Mouse (Mus musculus) embryonic facial prominence, embryonic 14.5 days (tissue): ENCODE measurements around the gene Gimap8. TPM values are rescaled to one million over a fixed set of nuclear protein-coding genes. Genes with fewer than 3 reads are reported as not detected.
"Not testable (repeated sequence)": the region's sequence is repeated elsewhere in the genome, so short reads cannot be mapped to it uniquely, and the experiment has no call there.

Source experiments
- ATAC-seq: fragments of 200-750 bp; cut with Nextera tagmentation; 2 replicates; pipeline ENCODE4 v1.8.0; 2017; ENCODE audit warnings: low read depth, moderate number of reproducible peaks, moderate TSS enrichment
- DNase-seq: peaks from one replicate; pipeline ENCODE4 v3.0.0-alpha.2; 2015; ENCODE audit warnings: low spot score
- H3K27ac ChIP-seq: fragments of 300-500 bp; sonication (generic); replicated peaks from 2 replicates; pipeline ENCODE4 v1.5.1; 2014; ENCODE audit warnings: low read depth, mild to moderate bottlenecking, low read length, moderate library complexity
- H3K27me3 ChIP-seq: fragments of 300-500 bp; sonication (generic); replicated peaks from 2 replicates; pipeline ENCODE4 v1.6.1; 2014; ENCODE audit warnings: low read length; ENCODE audit not compliant: control insufficient read depth, insufficient read depth
- H3K36me3 ChIP-seq: fragments of 300-500 bp; sonication (generic); 2 replicates; pipeline ENCODE4 v1.6.1; 2014; ENCODE audit warnings: low read length, mixed read lengths; ENCODE audit not compliant: control insufficient read depth, insufficient read depth
- H3K4me1 ChIP-seq: fragments of 300-500 bp; sonication (generic); 2 replicates; pipeline ENCODE4 v1.6.1; 2014; ENCODE audit warnings: antibody characterized with exemption, low read length; ENCODE audit not compliant: control insufficient read depth, insufficient read depth
- H3K4me2 ChIP-seq: fragments of 300-500 bp; sonication (generic); 2 replicates; pipeline ENCODE4 v1.6.1; 2014; ENCODE audit warnings: low read depth, mild to moderate bottlenecking, low read length, moderate library complexity, mixed read lengths
- H3K4me3 ChIP-seq: fragments of 300-500 bp; sonication (generic); 2 replicates; pipeline ENCODE4 v1.5.1; 2014; ENCODE audit warnings: low read depth, mild to moderate bottlenecking, low read length
- H3K9ac ChIP-seq: fragments of 300-500 bp; sonication (generic); 2 replicates; pipeline ENCODE4 v1.6.1; 2014; ENCODE audit warnings: low read depth, mild to moderate bottlenecking, low read length, moderate library complexity, mixed read lengths
- H3K9me3 ChIP-seq: fragments of 300-500 bp; sonication (generic); 2 replicates; pipeline ENCODE4 v1.6.1; 2016; ENCODE audit warnings: low read length; ENCODE audit not compliant: control insufficient read depth
- WGBS: fragments of 180-500 bp; shearing (Covaris S2); extraction: QIAGEN DNeasy Blood & Tissue Kit; methylation state at CpG from one replicate; pipeline ENCODE4 v1.1.7; 2014; 5-methylcytosine and 5-hydroxymethylcytosine counted together
- polyA plus RNA-seq: library from polyadenylated mRNA; unstranded; fragments of >200 nt; fragmentation: Nextera tagmentation; extraction: Ambion mirVana; gene quantifications from 2 replicates; pipeline ENCODE4 v1.2.1, GENCODE M21; 2014

Gimap8 gene
- polyA plus RNA-seq, 1 experiment from 2014 or later, result 0.93 TPM

DNA sequence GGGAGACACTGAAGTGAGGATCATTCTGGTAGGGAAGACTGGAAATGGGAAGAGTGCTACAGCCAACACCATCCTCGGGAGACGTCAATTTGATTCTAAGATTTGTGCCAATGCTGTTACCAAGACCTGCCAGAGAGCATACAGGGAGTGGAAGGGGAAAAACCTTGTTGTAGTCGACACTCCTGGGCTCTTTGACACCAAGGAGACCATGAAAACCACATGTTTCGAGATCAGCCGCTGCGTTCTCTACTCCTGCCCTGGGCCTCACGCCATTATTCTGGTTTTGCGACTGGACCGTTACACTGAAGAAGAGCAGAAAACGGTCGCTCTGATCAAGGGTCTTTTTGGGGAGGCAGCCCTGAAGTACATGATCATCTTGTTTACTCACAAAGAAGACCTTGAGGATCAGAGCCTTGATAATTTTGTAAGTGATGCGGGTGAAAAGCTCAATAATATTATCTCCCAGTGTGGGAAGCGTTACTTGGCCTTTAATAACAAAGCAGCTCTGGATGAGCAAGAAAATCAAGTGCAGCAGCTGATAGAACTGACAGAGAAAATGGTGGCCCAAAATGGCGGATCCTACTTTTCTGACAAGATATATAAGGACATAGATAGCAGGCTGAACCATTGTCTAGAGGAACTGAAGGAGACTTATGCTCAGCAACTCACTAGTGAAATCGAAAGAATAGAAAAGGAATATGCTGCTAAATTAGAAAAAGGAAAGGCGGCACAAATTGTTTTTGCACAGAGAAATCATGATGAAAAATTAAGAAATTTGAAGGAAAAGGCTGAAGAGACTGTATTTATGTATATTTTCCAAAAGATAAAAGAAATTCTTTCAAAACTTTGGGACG lies 30.7 kb downstream of the Gimap8 start:
- H3K4me1 ChIP-seq, result 0 out of 2 replicates have a peak, but pooled peaks cover 3% of the 10 kb centered on the region
- ATAC-seq, result no peak
- no peaks in the 10 kb centered on the region for H3K27me3 ChIP-seq
- no peak for DNase-seq
- no peak overlapping the region for H3K27ac ChIP-seq
- 91% methylated on average over 17 of the region's 17 CpGs for WGBS
- no peaks in the 10 kb centered on the region for H3K9me3 ChIP-seq
- 0 out of 2 replicates have a peak, but pooled peaks cover 4% of the 10 kb centered on the region for H3K36me3 ChIP-seq
- H3K4me2 ChIP-seq, result no peak overlapping the region
- H3K4me3 ChIP-seq, result no peak overlapping the region
- no peak overlapping the region for H3K9ac ChIP-seq

DNA sequence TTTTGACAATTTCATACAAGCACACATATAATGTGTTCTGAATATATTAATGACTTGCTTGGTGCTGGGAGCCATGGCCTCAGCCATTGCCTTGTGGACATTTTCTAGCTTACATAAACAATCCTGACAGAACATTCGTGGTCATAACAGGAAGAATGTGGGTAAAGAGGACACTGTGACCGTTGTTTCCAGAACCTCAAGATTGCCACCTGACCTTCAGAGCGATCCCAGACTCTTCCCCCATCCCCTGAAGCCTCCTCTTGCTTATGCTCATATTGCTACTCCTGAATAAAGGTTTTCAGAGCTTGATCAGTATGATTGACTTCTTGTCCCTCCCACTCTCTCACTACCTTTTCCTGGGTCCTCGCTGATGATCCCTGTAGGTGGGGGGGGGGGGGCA lies 31.4 kb downstream of the Gimap8 start:
- Histone ChIP-seq H3K36me3 (0 out of 2 replicates have a peak, but pooled peaks cover 4% of the 10 kb centered on the region), H3K27me3 (no peaks in the 10 kb centered on the region), H3K27ac (no peak overlapping the region), H3K9ac (no peak overlapping the region), H3K4me3 (no peak overlapping the region), H3K4me1 (0 out of 2 replicates have a peak, but pooled peaks cover 3% of the 10 kb centered on the region), H3K9me3 (no peaks in the 10 kb centered on the region), H3K4me2 (no peak overlapping the region)
- ATAC-seq (no peak), DNase-seq (no peak)
- 74% methylated on average over 4 of the region's 4 CpGs for WGBS

DNA sequence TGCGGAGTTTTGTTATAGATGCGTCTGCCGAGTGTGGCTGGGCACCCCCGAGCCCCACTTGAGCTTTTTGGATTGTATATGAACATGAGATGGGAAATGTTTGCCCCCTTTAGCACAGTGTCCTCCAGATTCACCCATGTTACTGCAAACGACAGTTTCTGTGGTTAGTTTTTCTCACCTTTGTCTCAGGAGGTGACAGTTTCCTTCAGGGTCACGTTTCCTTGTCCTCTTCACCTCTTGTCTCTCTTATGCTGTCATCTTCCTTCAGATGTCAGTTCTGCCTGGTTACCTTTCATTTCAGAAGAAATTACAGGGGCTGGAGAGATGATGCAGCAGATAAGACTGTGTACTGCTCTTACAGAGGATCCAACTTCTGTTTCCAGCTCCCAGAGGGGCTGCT lies 32.7 kb downstream of the Gimap8 start:
- 80% methylated on average over 6 of the region's 6 CpGs for WGBS

DNA sequence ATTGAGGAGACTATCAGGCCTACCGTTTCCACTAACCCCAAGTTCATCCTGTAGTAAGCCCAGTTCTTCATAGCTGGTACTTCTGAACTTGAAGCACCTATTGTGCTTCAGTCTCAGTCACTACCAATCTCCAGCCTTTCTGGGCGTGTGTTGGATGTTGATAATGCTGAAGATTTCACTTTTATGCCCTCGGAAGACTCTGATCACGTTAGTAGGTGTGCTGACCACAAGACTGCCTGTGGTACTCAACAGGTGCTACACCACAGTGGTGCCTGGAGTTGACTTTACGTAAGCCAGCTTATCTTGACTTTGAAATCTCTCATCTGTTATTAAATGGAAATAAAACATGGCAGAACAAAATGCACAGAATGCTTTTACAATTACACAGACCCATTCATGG lies 33.4 kb downstream of the Gimap8 start:
- DNase-seq, result no peak
- Histone ChIP-seq H3K36me3 (0 out of 2 replicates have a peak, but pooled peaks cover 4% of the 10 kb centered on the region), H3K27ac (no peak overlapping the region), H3K4me3 (no peak overlapping the region), H3K9me3 (no peaks in the 10 kb centered on the region), H3K27me3 (no peaks in the 10 kb centered on the region), H3K9ac (no peak overlapping the region), H3K4me1 (0 out of 2 replicates have a peak, but pooled peaks cover 3% of the 10 kb centered on the region), H3K4me2 (no peak overlapping the region)
- ATAC-seq, result no peak
- 80% methylated on average over 5 of the region's 5 CpGs for whole genome bisulfite sequencing

More for the DNA sequence above, 32.7 kb downstream of the Gimap8 start:
- Histone ChIP-seq H3K9me3 (no peaks in the 10 kb centered on the region), H3K4me2 (no peak overlapping the region), H3K27ac (no peak overlapping the region), H3K4me1 (0 out of 2 replicates have a peak, but pooled peaks cover 3% of the 10 kb centered on the region), H3K27me3 (no peaks in the 10 kb centered on the region), H3K9ac (no peak overlapping the region), H3K36me3 (0 out of 2 replicates have a peak, but pooled peaks cover 4% of the 10 kb centered on the region), H3K4me3 (no peak overlapping the region)
- no peak for ATAC-seq
- DNase-seq, result no peak

- Histone ChIP-seq H3K27ac (no peak overlapping the region), H3K9me3 (no peaks in the 10 kb centered on the region), H3K4me3 (no peak overlapping the region), H3K4me1 (0 out of 2 replicates have a peak, but pooled peaks cover under 1% of the 10 kb centered on the region), H3K36me3 (0 out of 2 replicates have a peak, but pooled peaks cover 4% of the 10 kb centered on the region), H3K9ac (no peak overlapping the region), H3K27me3 (no peaks in the 10 kb centered on the region), H3K4me2 (no peak overlapping the region)
- ATAC-seq (no peak), DNase-seq (no peak)
- 70% methylated on average over 3 of the region's 3 CpGs for WGBS
Measured at GRCm38 (mm10) chr6:48681472-48682090, 34.5 kb downstream of the Gimap8 start.

- Histone ChIP-seq H3K9me3 (no peaks in the 10 kb centered on the region), H3K4me2 (no peak overlapping the region), H3K9ac (no peak overlapping the region), H3K27ac (no peak overlapping the region), H3K4me1 (no peaks in the 10 kb centered on the region), H3K27me3 (no peaks in the 10 kb centered on the region), H3K4me3 (no peak overlapping the region), H3K36me3 (0 out of 2 replicates have a peak, but pooled peaks cover 4% of the 10 kb centered on the region)
- WGBS, result 64% methylated on average over 4 of the region's 4 CpGs
- DNase-seq (no peak), ATAC-seq (no peak)
Measured at GRCm38 (mm10) chr6:48682271-48682670, 35.2 kb downstream of the Gimap8 start.

DNA sequence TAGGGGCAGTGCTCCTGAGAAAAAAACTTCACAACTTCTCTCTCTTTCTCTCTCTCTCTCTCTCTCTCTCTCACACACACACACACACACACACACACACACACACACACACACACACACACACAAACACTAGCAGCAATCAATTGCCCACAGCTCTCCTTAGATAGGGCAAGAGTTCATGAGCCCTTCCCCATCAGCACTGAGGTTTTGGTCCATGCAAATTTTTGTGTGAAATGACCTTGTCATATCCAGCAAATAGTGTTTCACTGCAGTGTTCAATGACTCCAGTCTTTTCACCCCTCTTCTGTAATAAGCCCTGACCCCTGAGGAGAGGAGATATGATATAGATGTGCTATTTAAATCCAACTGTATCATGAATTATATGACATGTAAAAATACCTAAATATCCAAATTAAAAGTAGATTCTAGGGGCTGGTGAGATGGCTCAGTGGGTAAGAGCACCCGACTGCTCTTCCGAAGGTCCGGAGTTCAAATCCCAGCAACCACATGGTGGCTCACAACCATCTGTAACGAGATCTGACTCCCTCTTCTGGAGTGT lies 36.3 kb downstream of the Gimap8 start:
- WGBS, result 99% methylated on average over 3 of the region's 4 CpGs
- not testable (repeated sequence) for H3K4me1 ChIP-seq, ATAC-seq, H3K36me3 ChIP-seq, DNase-seq, H3K4me3 ChIP-seq, H3K27me3 ChIP-seq, H3K27ac ChIP-seq, H3K4me2 ChIP-seq, H3K9me3 ChIP-seq, H3K9ac ChIP-seq

- H3K27ac ChIP-seq, result no peak within 1 kb of the TSS
- 69% methylated on average over 5 of the region's 5 CpGs for WGBS
Measured at GRCm38 (mm10) chr6:48684319-48684718, 37.3 kb downstream of the Gimap8 start, which contains the start of gene Gimap4. Gene Gimap4, plus strand, starts transcription at chr6:48684549.

More at GRCm38 (mm10) chr6:48684319-48684718, 37.3 kb downstream of the Gimap8 start, which contains the start of gene Gimap4:
- Histone ChIP-seq H3K27me3 (no peaks in the 10 kb centered on the region), H3K4me3 (no peak within 1 kb of the TSS), H3K36me3 (no peaks in the 10 kb centered on the region), H3K9me3 (no peaks in the 10 kb centered on the region), H3K9ac (no peak within 1 kb of the TSS), H3K4me2 (no peak within 1 kb of the TSS), H3K4me1 (no peaks in the 10 kb centered on the region)
- ATAC-seq, result no peak
- no peak for DNase-seq
